In genomic region chr1:181611118-181611517, GRCm38 (mm10) we compare ENCODE assay signal across 27 mouse cellular contexts. TPM values are rescaled to one million over a fixed set of nuclear protein-coding genes. Genes with fewer than 3 reads are reported as not detected.
A peak's percentile ranks its signal among the peaks of the same experiment; 100 is the strongest.
DNase-seq lines count a peak whose midpoint lies in the region; ATAC-seq and TF ChIP-seq lines count a peak whose summit lies in the region.
"Had no signal": no experiment of that assay in that cellular context is flagged by ENCODE, and none has a peak within 500 bp of the region (broad histone marks: within the 10 kb centered on the region; RNA-seq: fewer than 3 reads in every experiment).

No protein-coding gene starts in this region.

- no peak for TF ChIP-seq CTCF in lung, embryonic 14.5 days (IDR thresholded peaks at IDR 0.05; ENCODE audit: low read depth)

- no peaks in the 10 kb centered on the region for H3K27me3 ChIP-seq in heart, embryonic 10.5 days (ENCODE audit: insufficient read depth, poor library complexity, severe bottlenecking)
- no peaks in the 10 kb centered on the region for H3K27me3 ChIP-seq in lung, embryonic 14.5 days (ENCODE audit: insufficient read depth, low read length)
- H3K27me3 ChIP-seq in embryonic facial prominence, embryonic 10.5 days (replicated peaks; ENCODE audit: low read depth, poor library complexity, severe bottlenecking), result no peaks in the 10 kb centered on the region
- H3K27me3 ChIP-seq in limb, embryonic 12.5 days, result no peaks in the 10 kb centered on the region
- H3K27me3 ChIP-seq: embryonic facial prominence, embryonic 12.5 days; hindbrain, embryonic 15.5 days; midbrain, embryonic 12.5 days; neural tube, embryonic 12.5 days had no signal

- H3K36me3 ChIP-seq in heart, embryonic 10.5 days, result no peaks in the 10 kb centered on the region
- H3K36me3 ChIP-seq in lung, embryonic 14.5 days (ENCODE audit: insufficient read depth), result no peaks in the 10 kb centered on the region
- no peaks in the 10 kb centered on the region for H3K36me3 ChIP-seq in embryonic facial prominence, embryonic 10.5 days (replicated peaks)
- H3K36me3 ChIP-seq in limb, embryonic 12.5 days, result no peaks in the 10 kb centered on the region
- H3K36me3 ChIP-seq: embryonic facial prominence, embryonic 12.5 days; hindbrain, embryonic 15.5 days; midbrain, embryonic 12.5 days; neural tube, embryonic 12.5 days had no signal

- peak; percentile 28; the same call in 1 of the 2 replicates for ATAC-seq in lung, embryonic 14.5 days (ENCODE audit: insufficient read depth)
- ATAC-seq in limb, embryonic 12.5 days (ENCODE audit: insufficient number of reproducible peaks, insufficient read depth, low FRiP score, low TSS enrichment, low read depth), result peak; percentile 26; the same call in 1 of the 2 replicates
- ATAC-seq: activated CD4-positive, CD25-positive, alpha-beta regulatory T cell, adult 4 months; CD4-positive, CD25-positive, alpha-beta regulatory T cell, adult 4 months; forebrain, embryonic 14.5 days; intestine, postnatal 0 days had no signal

- H3K4me3 ChIP-seq in heart, embryonic 10.5 days, result no peak overlapping the region
- H3K4me3 ChIP-seq in lung, embryonic 14.5 days (ENCODE audit: low read depth, low read length), result no peak overlapping the region
- H3K4me3 ChIP-seq in embryonic facial prominence, embryonic 10.5 days, result no peak overlapping the region
- H3K4me3 ChIP-seq in limb, embryonic 12.5 days (replicated peaks), result no peak overlapping the region
- H3K4me3 ChIP-seq: embryonic facial prominence, embryonic 12.5 days; hindbrain, embryonic 15.5 days; midbrain, embryonic 12.5 days; neural tube, embryonic 12.5 days had no signal

- no peaks in the 10 kb centered on the region for H3K9me3 ChIP-seq in heart, embryonic 10.5 days
- H3K9me3 ChIP-seq in lung, embryonic 14.5 days (ENCODE audit: low read depth, low read length), result no peaks in the 10 kb centered on the region
- H3K9me3 ChIP-seq in embryonic facial prominence, embryonic 10.5 days, result no peaks in the 10 kb centered on the region
- H3K9me3 ChIP-seq in limb, embryonic 12.5 days, result no peaks in the 10 kb centered on the region
- H3K9me3 ChIP-seq: embryonic facial prominence, embryonic 12.5 days; hindbrain, embryonic 15.5 days; midbrain, embryonic 12.5 days; neural tube, embryonic 12.5 days had no signal

- DNase-seq in heart, adult 11 months, result peak; percentile 59
- DNase-seq in heart, embryonic 10.5 days (ENCODE audit: low spot score), result no peak
- peak; percentile 19 for DNase-seq in lung, embryonic 14.5 days
- no peak for DNase-seq in lung, adult 18-20 months
- DNase-seq in embryonic facial prominence, embryonic 10.5 days (ENCODE audit: low spot score), result peak; percentile 23
- DNase-seq in heart, postnatal 4 days, result no peak
- no peak for DNase-seq in heart, adult 8-10 months (ENCODE audit: low spot score)
- DNase-seq: adrenal gland, postnatal 10 days; cerebellum, adult 11-12 months; cerebellum, postnatal 14 days; gastrocnemius, postnatal 36 days; heart, postnatal 10 days; liver; right cerebral cortex, postnatal 25 days; thymus, adult 18-20 months had no signal

- no peak overlapping the region for H3K27ac ChIP-seq in heart, embryonic 10.5 days
- no peak overlapping the region for H3K27ac ChIP-seq in lung, embryonic 14.5 days (ENCODE audit: low read depth)
- peak overlapping the region; percentile 15; the same call in 1 of the 2 replicates for H3K27ac ChIP-seq in embryonic facial prominence, embryonic 10.5 days (replicated peaks)
- H3K27ac ChIP-seq in limb, embryonic 12.5 days, result no peak overlapping the region
- H3K27ac ChIP-seq: embryonic facial prominence, embryonic 12.5 days; hindbrain, embryonic 15.5 days; macrophage; midbrain, embryonic 12.5 days; neural tube, embryonic 12.5 days had no signal

- H3K4me1 ChIP-seq in heart, embryonic 10.5 days, result no peaks in the 10 kb centered on the region
- peaks cover 3% of the 10 kb centered on the region; the same call in 1 of the 2 replicates for H3K4me1 ChIP-seq in lung, embryonic 14.5 days (ENCODE audit: insufficient read depth)
- H3K4me1 ChIP-seq in embryonic facial prominence, embryonic 10.5 days, result peaks cover 11% of the 10 kb centered on the region
- H3K4me1 ChIP-seq in limb, embryonic 12.5 days (replicated peaks), result peaks cover 9% of the 10 kb centered on the region
- H3K4me1 ChIP-seq: hindbrain, embryonic 15.5 days; midbrain, embryonic 12.5 days had no signal

- 72% methylated on average over 3 of the region's 3 CpGs for WGBS in heart, embryonic 10.5 days
- WGBS in lung, embryonic 14.5 days, result 34% methylated on average over 3 of the region's 3 CpGs
- WGBS in embryonic facial prominence, embryonic 10.5 days, result 47% methylated on average over 3 of the region's 3 CpGs
- 17% methylated on average over 3 of the region's 3 CpGs for WGBS in limb, embryonic 12.5 days

- H3K4me2 ChIP-seq in lung, embryonic 14.5 days, result no peak overlapping the region
- no peak overlapping the region for H3K4me2 ChIP-seq in limb, embryonic 12.5 days
- H3K4me2 ChIP-seq: embryonic facial prominence, embryonic 12.5 days; heart, embryonic 11.5 days; hindbrain, embryonic 15.5 days; midbrain, embryonic 12.5 days; neural tube, embryonic 12.5 days had no signal

- H3K9ac ChIP-seq in lung, embryonic 14.5 days, result no peak overlapping the region
- H3K9ac ChIP-seq in limb, embryonic 12.5 days (replicated peaks), result no peak overlapping the region
- H3K9ac ChIP-seq: embryonic facial prominence, embryonic 12.5 days; hindbrain, embryonic 15.5 days; midbrain, embryonic 12.5 days; neural tube, embryonic 12.5 days had no signal

RNA-seq across cellular contexts. Expression of gene Dnah14, which starts 34.8 kb away (rescaled TPM):
- polyA plus RNA-seq in heart, embryonic 10.5 days (2016; fragmentation: Nextera tagmentation; extraction: Ambion mirVana), result 0.80 and 0.92 TPM in 2 replicates
- polyA plus RNA-seq in lung, embryonic 14.5 days (2014; fragmentation: Nextera tagmentation; extraction: Ambion mirVana), result 2.3 and 2.4 TPM in 2 replicates
- 1.7 and 1.8 TPM in 2 replicates for polyA plus RNA-seq in embryonic facial prominence, embryonic 10.5 days (2016; fragmentation: Nextera tagmentation; extraction: Ambion mirVana)
- 1.2 and 1.7 TPM in 2 replicates for polyA plus RNA-seq in limb, embryonic 12.5 days (2016; fragmentation: Nextera tagmentation; extraction: Ambion mirVana)
- not detected for total RNA-seq in heart, postnatal 4 days (2021)
- total RNA-seq in heart, adult 8-10 months (2022), result not detected
- total RNA-seq: heart, postnatal 10 days had no signal
- polyA plus RNA-seq: macrophage; spleen, adult 2 months had no signal

Comparison
In these comparisons a context has a peak if more than half of its experiments do, and no peak if none do; other contexts are left out.
1. DNase-seq: peak in heart, adult 11 months (single experiment), lung, embryonic 14.5 days (single experiment) and embryonic facial prominence, embryonic 10.5 days (single experiment); none in heart, embryonic 10.5 days (single experiment), lung, adult 18-20 months (0 of 2), heart, postnatal 4 days (single experiment) and heart, adult 8-10 months (single experiment).